Mouse (Mus musculus) MEL-GATA-1-ER (cell line): Measurements from ENCODE around the gene Irs4.

Source experiments
- DNase-seq: peaks from one replicate; pipeline ENCODE4 v3.0.0-alpha.2; 2012; ENCODE audit warnings: low read depth; ENCODE audit errors: extremely low read depth

Irs4 gene

GRCm38 (mm10) chrX:141724937-141725918 lies at the start of gene Irs4:
Gene Irs4 (minus strand): TSS chrX:141725263.
- no peak for DNase-seq

GRCm38 (mm10) chrX:141750360-141750759 lies 25.3 kb upstream of the Irs4 start:
- no peak for DNase-seq

- DNase-seq, result no peak
Measured at GRCm38 (mm10) chrX:141729570-141729969, 4.5 kb upstream of the Irs4 start.

GRCm38 (mm10) chrX:141724391-141724891 lies 622 bp downstream of the Irs4 start:
- no peak for DNase-seq

- DNase-seq, result no peak
Measured at GRCm38 (mm10) chrX:141723936-141724335, 1.1 kb downstream of the Irs4 start.

- DNase-seq, result no peak
Measured at GRCm38 (mm10) chrX:141721725-141722124, 3.3 kb downstream of the Irs4 start.
